Mouse (Mus musculus) intestine, embryonic 14.5 days (tissue): ENCODE data around the gene Abraxas1. TPM values are rescaled to one million over a fixed set of nuclear protein-coding genes. Genes with fewer than 3 reads are reported as not detected.

ENCODE experiments used
- ATAC-seq: fragments of 200-750 bp; cut with Nextera tagmentation; replicated peaks from 2 replicates; pipeline ENCODE4 v1.8.0; 2017; ENCODE audit warnings: low read depth, moderate number of reproducible peaks, moderate TSS enrichment, moderate library complexity; ENCODE audit not compliant: low FRiP score, low TSS enrichment
- DNase-seq: peaks from one replicate; pipeline ENCODE4 v3.0.0-alpha.2; 2018; ENCODE audit warnings: low spot score
- H3K27ac ChIP-seq: fragments of 300-500 bp; sonication (generic); 2 replicates; pipeline ENCODE4 v1.5.1; 2014; ENCODE audit warnings: low read depth, mild to moderate bottlenecking, control low read depth
- H3K27me3 ChIP-seq: fragments of 300-500 bp; sonication (generic); replicated peaks from 2 replicates; pipeline ENCODE4 v1.6.1; 2014; ENCODE audit warnings: low read length, control low read depth; ENCODE audit not compliant: control insufficient read depth, insufficient read depth
- H3K36me3 ChIP-seq: fragments of 300-500 bp; sonication (generic); 2 replicates; pipeline ENCODE4 v1.6.1; 2014; ENCODE audit warnings: low read length, control low read depth; ENCODE audit not compliant: control insufficient read depth, insufficient read depth
- H3K4me1 ChIP-seq: fragments of 300-500 bp; sonication (generic); replicated peaks from 2 replicates; pipeline ENCODE4 v1.6.1; 2014; ENCODE audit warnings: low read length, control low read depth, mixed read lengths; ENCODE audit not compliant: control insufficient read depth, insufficient read depth
- H3K4me2 ChIP-seq: fragments of 300-500 bp; sonication (generic); 2 replicates; pipeline ENCODE4 v1.6.1; 2014; ENCODE audit warnings: low read length
- H3K4me3 ChIP-seq: fragments of 300-500 bp; sonication (generic); 2 replicates; pipeline ENCODE4 v1.5.1; 2014; ENCODE audit warnings: low read depth, low read length, control low read depth, mixed read lengths
- H3K9ac ChIP-seq: fragments of 300-500 bp; sonication (generic); 2 replicates; pipeline ENCODE4 v1.6.1; 2014; ENCODE audit warnings: mild to moderate bottlenecking, low read length
- H3K9me3 ChIP-seq: fragments of 300-500 bp; sonication (generic); 2 replicates; pipeline ENCODE4 v1.6.1; 2016; ENCODE audit warnings: low read length, control low read depth; ENCODE audit not compliant: control insufficient read depth
- WGBS: fragments of 180-500 bp; shearing (Covaris S2); extraction: QIAGEN DNeasy Blood & Tissue Kit; methylation state at CpG from one replicate; pipeline ENCODE4 v1.1.7; 2014; 5-methylcytosine and 5-hydroxymethylcytosine counted together
- polyA plus RNA-seq: library from polyadenylated mRNA; unstranded; fragments of >200 nt; fragmentation: Nextera tagmentation; extraction: Ambion mirVana; gene quantifications from 2 replicates; pipeline ENCODE4 v1.2.1, GENCODE M21; 2014

The Abraxas1 gene
- polyA plus RNA-seq, 1 experiment from 2014 or later, result 31.0 TPM

- Histone ChIP-seq H3K4me3 (no peak overlapping the region), H3K4me1 (peaks cover 7% of the 10 kb centered on the region), H3K9me3 (no peaks in the 10 kb centered on the region), H3K27me3 (no peaks in the 10 kb centered on the region), H3K4me2 (no peak overlapping the region), H3K36me3 (no peaks in the 10 kb centered on the region), H3K27ac (no peak overlapping the region), H3K9ac (no peak overlapping the region)
- DNase-seq (no peak), ATAC-seq (no peak)
- whole genome bisulfite sequencing, result 90% methylated on average over 3 of the region's 3 CpGs
Measured at GRCm38 (mm10) chr5:100856552-100856951, 35.8 kb upstream of the Abraxas1 start.

- DNase-seq (no peak), ATAC-seq (no peak)
- Histone ChIP-seq H3K36me3 (no peaks in the 10 kb centered on the region), H3K9me3 (no peaks in the 10 kb centered on the region), H3K27ac (no peak overlapping the region), H3K9ac (no peak overlapping the region), H3K4me3 (no peak overlapping the region), H3K4me1 (no peaks in the 10 kb centered on the region), H3K4me2 (no peak overlapping the region), H3K27me3 (no peaks in the 10 kb centered on the region)
- 79% methylated on average over 4 of the region's 4 CpGs for WGBS
Measured at GRCm38 (mm10) chr5:100853963-100854362, 33.2 kb upstream of the Abraxas1 start.

GRCm38 (mm10) chr5:100847143-100847542 lies 26.4 kb upstream of the Abraxas1 start:
- DNase-seq, result no peak
- WGBS, result 6% methylated on average over 2 of the region's 2 CpGs
- H3K27ac ChIP-seq, result no peak overlapping the region
- H3K36me3 ChIP-seq, result no peaks in the 10 kb centered on the region
- H3K9me3 ChIP-seq, result 0 out of 2 replicates have a peak, but pooled peaks cover 5% of the 10 kb centered on the region
- H3K27me3 ChIP-seq, result peaks cover 15% of the 10 kb centered on the region
- peak overlapping the region; percentile 59; the same call in 1 of the 2 replicates for H3K4me3 ChIP-seq
- no peaks in the 10 kb centered on the region for H3K4me1 ChIP-seq
- peak overlapping the region; percentile 97 for H3K4me2 ChIP-seq
- ATAC-seq, result no peak
- H3K9ac ChIP-seq, result no peak overlapping the region

GRCm38 (mm10) chr5:100846599-100846920 lies 25.8 kb upstream of the Abraxas1 start:
- H3K36me3 ChIP-seq, result no peaks in the 10 kb centered on the region
- H3K27ac ChIP-seq, result no peak overlapping the region
- H3K9me3 ChIP-seq, result 0 out of 2 replicates have a peak, but pooled peaks cover 8% of the 10 kb centered on the region
- H3K4me1 ChIP-seq, result no peaks in the 10 kb centered on the region
- DNase-seq (no peak), ATAC-seq (peak; percentile 29; the same call in 1 of the 2 replicates)
- H3K4me2 ChIP-seq, result peak overlapping the region; percentile 97
- peaks cover 15% of the 10 kb centered on the region for H3K27me3 ChIP-seq
- 1% methylated on average over 17 of the region's 22 CpGs for WGBS
- H3K4me3 ChIP-seq, result peak overlapping the region; percentile 59
- H3K9ac ChIP-seq, result peak overlapping the region; percentile 53

- H3K9ac ChIP-seq, result peak overlapping the region; percentile 53
- 1% methylated on average over 49 of the region's 52 CpGs for WGBS
- H3K4me2 ChIP-seq, result peak overlapping the region; percentile 97
- no peak overlapping the region for H3K27ac ChIP-seq
- H3K36me3 ChIP-seq, result no peaks in the 10 kb centered on the region
- H3K9me3 ChIP-seq, result 0 out of 2 replicates have a peak, but pooled peaks cover 8% of the 10 kb centered on the region
- H3K4me3 ChIP-seq, result peak overlapping the region; percentile 59
- H3K27me3 ChIP-seq, result peaks cover 15% of the 10 kb centered on the region
- H3K4me1 ChIP-seq, result no peaks in the 10 kb centered on the region
- DNase-seq (peak; percentile 90), ATAC-seq (peak; percentile 80)
Measured at GRCm38 (mm10) chr5:100845848-100846598, 25.3 kb upstream of the Abraxas1 start.

- Histone ChIP-seq H3K27ac (no peak within 1 kb of the TSS), H3K36me3 (no peaks in the 10 kb centered on the region), H3K27me3 (peaks cover 15% of the 10 kb centered on the region), H3K4me2 (peak within 1 kb of the TSS; percentile 97), H3K4me1 (no peaks in the 10 kb centered on the region), H3K4me3 (peak within 1 kb of the TSS; percentile 59), H3K9me3 (0 out of 2 replicates have a peak, but pooled peaks cover 8% of the 10 kb centered on the region), H3K9ac (peak within 1 kb of the TSS; percentile 53)
- no peak for ATAC-seq
- 0% methylated on average over 16 of the region's 16 CpGs for WGBS
- DNase-seq, result peak; percentile 80
Measured at GRCm38 (mm10) chr5:100845485-100845847, 24.7 kb upstream of the Abraxas1 start, which contains the start of gene Gpat3. Gene Gpat3, plus strand, starts transcription at chr5:100845713.

GRCm38 (mm10) chr5:100844485-100844884 lies 23.7 kb upstream of the Abraxas1 start:
- Histone ChIP-seq H3K27ac (no peak overlapping the region), H3K9me3 (0 out of 2 replicates have a peak, but pooled peaks cover 8% of the 10 kb centered on the region), H3K4me3 (no peak overlapping the region), H3K4me1 (no peaks in the 10 kb centered on the region), H3K4me2 (no peak overlapping the region), H3K27me3 (peaks cover 15% of the 10 kb centered on the region), H3K36me3 (no peaks in the 10 kb centered on the region), H3K9ac (no peak overlapping the region)
- DNase-seq (no peak), ATAC-seq (no peak)
- 50% methylated on average over 3 of the region's 3 CpGs for WGBS

GRCm38 (mm10) chr5:100837907-100838306 lies 17.1 kb upstream of the Abraxas1 start:
- H3K27me3 ChIP-seq, result peaks cover under 1% of the 10 kb centered on the region; the same call in 1 of the 2 replicates
- H3K4me1 ChIP-seq, result peaks cover 5% of the 10 kb centered on the region; the same call in 1 of the 2 replicates
- no peaks in the 10 kb centered on the region for H3K36me3 ChIP-seq
- no peak for DNase-seq
- H3K9me3 ChIP-seq, result 0 out of 2 replicates have a peak, but pooled peaks cover 8% of the 10 kb centered on the region
- 53% methylated on average over 7 of the region's 7 CpGs for WGBS
- 0 out of 2 replicates have a peak, but pooled peaks have one; percentile 19 for ATAC-seq
- no peak overlapping the region for H3K4me2 ChIP-seq
- no peak overlapping the region for H3K27ac ChIP-seq
- H3K4me3 ChIP-seq, result no peak overlapping the region
- H3K9ac ChIP-seq, result no peak overlapping the region
